Mouse (Mus musculus): Measurements from ENCODE around the gene Opcml.

- TF ChIP-seq GATA2 (IDR thresholded peaks at IDR 0.05; ENCODE audit: borderline replicate concordance, low read depth, low read length): no peak
- no peak for TF ChIP-seq CTCF (IDR thresholded peaks at IDR 0.05; ENCODE audit: low read depth, low read length)
- TF ChIP-seq GATA1 (IDR thresholded peaks at IDR 0.05; ENCODE audit: borderline replicate concordance, low read length): no peak
- no peak for TF ChIP-seq TAL1 (conservative IDR thresholded peaks at IDR 0.05; ENCODE audit: low read depth, low read length)
- no peak for TF ChIP-seq POLR2AphosphoS5 (IDR thresholded peaks at IDR 0.05; ENCODE audit: insufficient replicate concordance, low read depth, low read length)
These were observed 781.7 kb downstream of the Opcml start for GRCm38 (mm10) chr9:28572136-28572774.

All from G1E (cell line).